Mouse (Mus musculus) kidney, postnatal 14 days (tissue): ENCODE results near the gene Sh3pxd2a.

Source experiments
- DNase-seq: peaks from one replicate; pipeline ENCODE4 v3.0.0; 2022; ENCODE audit warnings: mixed read lengths

Sh3pxd2a gene

DNA sequence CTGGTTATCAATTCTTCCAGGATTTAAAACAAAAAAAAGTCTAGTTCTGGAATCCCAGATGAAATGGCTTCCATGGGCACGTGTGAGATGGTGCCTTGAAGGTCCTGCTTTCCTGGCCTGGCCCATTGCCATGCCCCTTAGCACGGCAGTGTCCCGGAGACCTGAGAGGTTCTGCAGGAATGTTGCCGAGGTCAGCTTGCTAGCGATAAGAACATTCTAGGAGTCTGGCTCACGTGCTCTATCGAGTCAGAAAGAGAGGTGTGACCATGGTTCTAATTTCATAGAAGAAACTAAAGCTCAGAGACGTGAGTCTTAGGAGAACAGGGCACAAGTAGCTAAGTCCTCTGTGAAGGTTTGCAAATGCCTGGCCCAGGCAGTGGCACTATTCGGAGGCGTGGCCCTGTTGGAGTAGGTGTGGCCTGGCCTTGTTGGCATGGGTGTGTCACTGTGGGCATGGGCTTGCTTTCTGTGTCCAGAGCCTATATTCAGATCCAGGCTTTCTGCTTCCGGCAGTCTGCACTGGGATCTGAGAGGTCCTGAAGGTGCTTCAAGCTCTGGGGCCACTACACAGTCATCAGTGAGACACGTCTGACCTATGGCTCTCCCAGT, 96.8 kb downstream of the Sh3pxd2a start:
- no peak for DNase-seq

DNA sequence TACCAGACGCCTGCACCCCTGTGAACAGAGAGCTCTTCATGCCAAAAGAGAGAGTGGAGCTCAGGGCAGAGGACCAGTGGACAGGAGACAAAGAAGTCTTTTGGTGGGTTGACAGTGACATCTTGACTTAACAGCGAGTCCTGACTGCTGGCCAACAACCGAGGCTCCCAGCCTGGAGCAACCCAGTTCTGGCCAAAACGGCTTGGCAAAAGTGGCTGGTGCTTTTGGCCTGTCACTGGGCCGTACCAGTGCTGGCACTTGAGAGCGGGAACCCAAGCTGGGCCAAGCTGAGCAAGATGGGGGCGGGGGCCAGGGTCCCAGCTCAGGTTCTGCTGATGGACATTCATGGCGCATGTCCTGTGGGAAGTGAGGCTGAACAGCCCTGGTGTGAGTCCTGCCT, 97.6 kb downstream of the Sh3pxd2a start:
- DNase-seq = no peak

DNA sequence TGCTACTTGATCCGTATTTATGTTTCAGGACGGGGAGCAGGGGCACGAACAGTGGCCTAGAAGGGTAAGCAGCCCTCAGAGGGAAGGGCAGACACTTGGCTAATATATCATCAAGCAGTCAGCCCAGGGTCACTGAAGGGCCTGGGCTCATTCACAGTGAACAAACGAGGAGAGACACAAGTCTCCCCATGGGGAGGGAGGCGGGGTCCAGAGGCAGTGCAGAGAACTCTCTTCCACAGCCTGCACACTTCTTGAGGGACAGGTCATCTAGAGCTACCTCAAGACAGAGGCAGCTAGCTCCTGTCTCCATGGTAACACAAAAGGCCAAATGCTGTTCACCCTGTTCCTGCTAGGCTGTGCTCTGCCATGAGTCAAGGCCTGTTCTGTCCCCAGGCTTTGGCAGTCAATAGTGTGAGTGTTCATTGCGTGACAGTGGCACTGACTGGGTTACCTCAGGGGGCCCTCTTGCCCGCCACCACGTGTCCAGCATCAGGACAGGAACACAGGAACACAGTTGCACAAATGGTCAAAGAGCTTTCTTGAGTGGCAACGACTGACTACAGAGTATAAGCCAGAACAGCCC, 101.0 kb downstream of the Sh3pxd2a start:
- DNase-seq = no peak

DNA sequence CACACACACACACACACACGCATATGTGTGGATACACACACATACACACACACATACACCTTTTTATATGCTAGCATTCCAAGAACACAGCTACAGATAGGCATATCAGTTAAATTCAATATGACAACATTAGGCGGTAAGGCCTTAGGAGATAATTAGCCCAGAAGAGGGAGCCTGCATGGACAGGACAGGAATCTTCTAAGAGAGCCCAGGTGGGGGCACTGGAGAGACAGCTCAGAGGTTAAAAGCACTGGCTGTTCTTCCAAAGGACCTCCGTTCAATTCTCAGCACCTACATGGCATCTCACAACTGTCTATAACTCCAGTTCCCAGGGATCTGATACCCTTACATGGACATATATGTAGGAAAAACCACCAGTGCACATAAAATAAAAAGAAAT, 103.3 kb downstream of the Sh3pxd2a start:
- DNase-seq = no peak

DNA sequence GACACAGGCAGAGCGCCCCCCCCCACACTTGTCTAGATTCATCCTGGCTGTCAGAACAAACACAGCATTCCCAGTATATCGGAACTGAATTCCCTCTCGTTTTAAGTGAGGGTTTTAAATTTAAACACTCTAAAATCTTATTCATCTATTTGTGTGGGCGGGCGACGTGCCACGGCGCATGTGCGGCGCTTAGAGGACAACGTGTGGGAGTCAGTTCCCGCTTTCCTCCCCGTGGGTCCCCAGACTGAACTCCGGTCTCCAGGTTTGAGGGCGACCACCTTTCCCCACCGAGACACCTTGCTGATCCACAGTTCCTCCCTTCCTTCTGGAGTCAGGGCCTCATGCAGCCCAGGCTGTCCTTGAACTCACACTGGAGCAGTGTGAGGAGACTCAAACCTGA, 104.2 kb downstream of the Sh3pxd2a start:
- DNase-seq = no peak

DNA sequence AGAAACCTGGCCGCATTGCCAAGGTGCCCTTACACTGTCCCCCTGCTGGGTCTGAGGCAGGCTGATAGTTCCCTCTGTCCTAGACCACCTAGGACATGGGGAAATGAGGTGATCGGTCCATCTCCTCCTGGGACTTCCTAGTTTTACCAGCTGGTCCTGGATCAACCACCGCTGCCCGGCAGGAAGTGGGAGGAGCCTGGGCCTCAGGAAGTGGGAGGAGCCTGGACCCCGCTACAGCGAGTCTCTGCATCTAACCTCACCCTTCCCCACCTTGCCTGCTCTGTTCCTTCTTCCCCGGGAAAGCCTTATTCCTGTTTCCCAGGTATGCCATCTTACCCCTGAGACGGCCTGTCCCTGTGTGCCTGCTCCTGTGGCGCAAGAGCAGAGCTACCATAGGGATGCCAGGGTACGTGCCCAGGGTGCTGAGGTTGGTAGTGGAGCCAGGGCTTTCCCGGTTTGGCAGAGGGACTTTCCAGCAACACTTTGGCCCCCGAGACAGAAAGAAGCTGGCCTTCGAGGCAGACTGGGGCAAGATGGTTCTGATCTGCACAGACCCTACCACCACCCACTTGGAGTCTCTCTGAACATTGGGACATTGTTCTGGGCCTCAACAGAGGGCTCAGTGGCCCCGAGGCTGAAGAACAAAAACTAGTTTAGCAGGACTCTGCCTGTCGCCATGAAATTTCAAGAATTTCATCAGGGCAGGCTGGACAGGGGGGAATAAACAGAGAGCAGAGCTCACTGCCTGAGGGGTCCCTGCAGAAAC, 104.9 kb downstream of the Sh3pxd2a start:
- DNase-seq = peak; percentile 36

DNA sequence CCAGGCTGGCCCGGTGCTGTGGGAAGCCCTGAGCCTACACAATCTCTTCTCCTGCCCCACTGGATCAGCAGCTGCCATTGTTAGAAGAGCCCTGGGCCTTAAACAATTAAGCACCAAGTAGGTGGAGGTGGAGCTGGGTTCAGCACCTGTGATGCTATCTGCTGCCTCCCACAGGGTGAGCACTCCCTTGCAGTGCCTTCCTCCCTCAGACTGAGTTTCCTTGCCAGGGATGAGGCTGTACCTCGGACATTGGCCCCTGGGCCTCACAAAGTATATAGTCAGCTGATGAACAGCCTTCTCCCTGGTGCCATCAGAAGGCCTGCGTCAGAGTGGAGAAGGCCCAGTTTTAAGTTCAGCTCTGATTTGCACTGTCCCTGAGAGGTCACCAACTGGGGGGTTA, 106.9 kb downstream of the Sh3pxd2a start:
- no peak for DNase-seq

DNA sequence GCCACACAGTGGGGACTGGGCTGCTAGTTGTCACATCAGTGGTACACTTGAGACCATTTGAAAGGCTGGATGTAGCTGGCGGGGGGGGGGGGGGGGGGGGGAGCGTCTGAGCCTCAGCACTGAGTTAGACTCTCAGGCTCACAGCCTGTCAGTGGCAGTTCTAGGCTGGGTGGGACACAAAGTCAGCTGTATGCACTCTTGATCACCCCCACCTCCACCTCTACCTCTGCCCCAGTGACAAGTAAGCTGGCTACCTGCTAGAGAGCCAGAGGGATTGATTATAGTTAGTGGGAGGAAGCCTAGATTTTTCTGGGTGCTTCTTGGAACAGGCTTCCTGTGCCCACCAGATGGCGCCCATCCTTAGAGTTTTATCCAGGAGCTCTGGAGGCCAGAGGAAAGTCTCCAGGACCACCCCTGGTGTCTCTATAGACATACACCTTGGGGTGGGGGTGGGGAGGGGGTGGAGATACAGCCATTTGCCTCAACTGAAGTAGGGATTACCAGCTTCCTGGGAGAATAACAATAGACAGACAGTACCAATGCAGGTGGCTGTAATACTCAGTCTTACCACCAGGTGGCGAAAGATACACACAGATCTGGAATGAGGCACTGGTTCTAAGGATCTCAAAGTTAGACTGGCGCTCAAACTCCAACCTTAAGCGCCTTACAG, 107.9 kb downstream of the Sh3pxd2a start:
- DNase-seq = peak; percentile 86

DNA sequence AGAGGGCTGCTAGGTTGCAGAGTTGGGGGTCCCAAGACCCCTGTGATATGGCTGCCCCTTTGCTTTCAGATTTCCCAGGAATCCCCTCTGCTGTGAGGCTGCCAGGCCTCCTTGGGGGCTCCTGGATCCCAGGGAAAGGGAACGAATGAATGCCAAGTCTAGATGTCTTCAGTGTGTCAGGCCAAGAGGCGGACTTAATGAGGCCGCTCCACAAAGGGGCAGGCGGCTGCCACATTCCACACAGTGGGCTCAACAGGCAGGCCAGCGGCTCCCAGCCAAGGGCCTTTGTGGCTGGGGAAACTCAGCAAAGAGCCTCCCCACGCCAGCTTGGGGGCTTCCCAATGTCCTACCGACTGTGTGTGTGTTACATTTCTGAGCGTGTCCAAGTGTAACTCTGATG, 109.7 kb downstream of the Sh3pxd2a start:
- DNase-seq = no peak

DNA sequence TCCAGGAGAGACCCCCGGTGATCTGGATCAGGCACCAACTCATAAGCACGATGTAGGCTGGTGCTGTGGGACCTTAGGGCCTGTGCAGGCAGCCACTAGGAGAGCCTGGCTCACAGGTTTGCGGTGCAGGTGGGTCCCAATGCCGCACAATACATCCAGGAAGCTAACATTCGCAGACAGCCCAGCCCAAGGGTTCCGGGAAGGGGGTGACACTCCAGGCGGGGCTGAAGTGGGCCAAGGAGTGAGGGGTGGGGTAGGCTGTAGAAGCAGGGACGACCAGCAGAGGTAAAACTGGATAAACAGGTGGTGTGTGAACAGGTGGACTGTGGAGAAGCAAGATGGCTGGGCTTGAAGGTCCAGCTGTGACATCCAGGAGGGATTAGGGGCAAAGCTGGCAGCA, 115.2 kb downstream of the Sh3pxd2a start:
- no peak for DNase-seq

DNA sequence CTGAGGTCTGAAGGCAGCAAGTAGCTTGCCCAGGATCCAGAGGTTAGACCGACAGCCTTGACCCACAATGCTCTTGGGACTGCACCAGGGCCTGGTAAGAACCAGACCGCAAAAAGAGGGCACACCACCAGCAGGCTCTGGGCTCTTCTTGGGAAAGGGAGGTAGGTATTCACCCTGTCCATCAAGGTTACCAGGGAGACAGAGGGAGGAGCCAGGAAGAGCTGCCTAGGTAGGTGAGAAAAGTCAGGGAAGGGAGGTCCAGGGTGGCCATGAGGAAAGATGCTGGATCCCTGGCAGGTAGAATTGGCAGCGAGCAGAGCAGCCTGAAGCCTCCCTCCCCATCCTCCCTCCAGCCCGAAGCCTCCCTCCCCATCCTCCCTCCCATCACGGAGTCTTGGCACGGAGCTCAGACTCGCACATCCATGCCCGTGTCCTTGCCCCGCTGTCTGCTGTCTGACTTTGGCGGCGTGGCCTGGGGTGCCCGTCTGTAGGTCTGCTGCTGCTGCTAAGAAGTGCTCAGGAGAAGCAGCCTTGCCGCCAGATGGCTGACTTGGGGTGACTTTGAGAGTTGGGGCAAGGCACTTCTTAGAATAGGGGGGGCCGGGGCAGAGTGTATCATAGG, 115.7 kb downstream of the Sh3pxd2a start:
- no peak for DNase-seq

DNA sequence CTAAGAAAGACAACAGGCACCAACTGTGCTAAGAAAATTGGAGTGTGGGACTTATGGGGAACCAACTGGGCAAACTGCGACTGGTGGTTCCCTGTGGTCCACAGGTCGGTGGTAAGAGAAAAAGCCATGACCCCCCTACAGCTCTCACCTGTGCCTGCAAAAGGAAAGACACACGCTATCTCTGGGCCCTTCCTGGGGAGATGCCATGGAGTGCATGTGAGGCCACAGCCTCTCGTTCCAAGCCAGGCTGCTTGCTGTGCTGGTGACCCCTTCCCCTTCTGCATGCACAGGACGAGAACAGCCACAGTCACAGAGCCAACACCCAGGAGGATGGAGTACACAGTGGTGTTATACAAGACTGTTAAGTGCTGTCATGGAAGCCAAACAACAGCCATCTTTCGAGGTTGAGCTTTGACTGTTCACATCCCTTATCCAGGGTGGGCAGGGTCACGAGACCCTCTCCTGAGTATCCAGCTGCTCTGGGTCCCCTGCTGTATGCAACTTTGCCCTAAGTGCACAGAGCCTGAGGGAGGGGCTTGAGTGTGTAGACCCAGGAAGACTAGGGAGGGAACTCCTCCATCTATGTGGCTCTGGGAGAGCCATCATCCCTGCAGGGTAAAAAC, 117.1 kb downstream of the Sh3pxd2a start:
- DNase-seq = no peak

DNA sequence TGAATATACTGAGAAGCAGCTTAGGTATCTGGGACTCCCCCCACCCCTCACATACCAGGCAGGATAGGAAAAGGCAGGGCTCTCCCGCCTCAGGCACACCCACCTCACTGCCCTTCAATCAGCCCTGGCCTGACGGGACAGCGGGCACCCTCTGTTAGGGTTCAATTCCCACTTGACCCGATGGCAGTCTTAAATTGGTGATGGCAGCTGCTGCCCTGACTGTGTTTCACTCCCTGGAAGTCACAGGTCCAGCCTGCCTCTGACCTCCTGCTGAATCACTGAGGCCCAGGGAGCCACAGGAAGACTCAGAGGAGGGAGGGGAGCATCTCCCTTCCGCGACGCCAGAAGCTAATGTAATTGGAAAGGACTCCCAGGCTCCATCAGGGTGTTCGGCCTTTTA, 117.6 kb downstream of the Sh3pxd2a start:
- no peak for DNase-seq

DNA sequence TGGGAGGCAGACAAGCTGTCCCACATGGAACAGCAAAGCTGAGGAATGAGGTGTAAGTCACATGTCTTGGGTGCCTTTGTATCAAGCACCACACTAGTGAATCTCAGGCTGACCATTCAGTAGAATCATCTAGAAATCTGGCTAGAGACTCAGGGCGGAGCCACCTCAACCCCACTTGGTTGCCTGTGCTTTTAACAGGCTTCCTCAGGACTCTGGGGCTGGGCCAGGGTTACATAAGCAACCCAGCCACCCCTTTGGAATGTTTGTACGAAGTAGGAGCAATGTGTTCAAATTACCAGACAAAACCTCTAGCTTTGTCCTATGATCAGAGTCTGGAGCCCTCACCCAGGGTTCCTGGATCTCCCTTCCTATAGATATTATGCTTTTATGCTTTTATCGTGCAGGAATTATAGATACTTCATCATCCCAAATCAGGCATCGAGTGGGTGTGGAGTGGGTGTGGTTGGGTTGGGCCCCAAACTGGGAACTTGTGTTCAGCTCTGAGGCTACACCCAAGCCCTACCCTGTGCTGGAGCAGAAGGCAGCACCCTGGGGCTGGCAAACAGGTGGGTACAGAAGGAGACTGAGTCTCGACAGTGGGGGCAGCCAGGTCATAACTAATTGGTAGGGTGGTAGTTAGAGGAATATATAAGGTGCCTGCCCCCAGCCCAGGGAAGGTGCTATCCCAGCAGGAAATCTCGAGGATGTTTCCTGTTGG, 118.2 kb downstream of the Sh3pxd2a start:
- DNase-seq = no peak

DNA sequence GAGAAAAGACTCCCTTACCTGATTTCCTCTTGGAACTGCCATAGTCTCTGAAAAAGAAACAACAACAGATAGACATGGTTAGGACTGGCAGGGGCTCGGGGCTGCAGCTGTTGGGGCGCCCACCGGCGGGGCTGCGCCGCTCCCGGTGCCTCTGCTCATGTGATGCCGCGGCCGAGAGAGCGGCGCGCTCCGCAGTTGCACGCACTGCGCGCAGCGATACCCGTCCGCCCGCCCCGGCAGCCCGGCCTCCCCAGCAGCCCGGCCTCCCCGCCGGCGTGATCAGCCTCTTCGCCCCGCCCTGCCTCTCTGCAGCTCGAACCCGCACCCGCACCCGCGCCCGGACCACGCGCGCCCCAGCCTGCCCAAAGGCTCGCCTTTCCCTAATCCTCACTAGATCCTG, 120.8 kb downstream of the Sh3pxd2a start:
- DNase-seq = no peak

DNA sequence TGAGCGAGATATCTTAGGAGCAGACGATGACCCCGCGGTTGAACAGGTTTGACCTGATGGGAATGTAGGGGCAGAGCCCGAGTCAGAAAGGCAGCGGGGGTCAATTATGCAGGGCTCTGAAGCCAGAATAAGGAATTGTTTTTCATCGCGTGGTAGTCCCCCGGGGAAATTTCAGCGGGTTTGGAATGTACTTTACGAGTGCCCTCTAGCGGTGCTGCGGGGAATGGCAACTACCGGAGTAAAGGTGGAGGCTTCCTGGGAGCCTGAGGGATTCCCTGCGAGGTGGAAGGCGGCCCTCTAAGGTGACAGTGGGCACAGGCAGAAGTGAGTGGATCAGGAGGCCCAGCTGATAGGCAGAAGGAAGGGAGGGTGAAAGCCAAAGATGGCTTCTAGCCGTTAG, 125.0 kb downstream of the Sh3pxd2a start:
- DNase-seq = peak; percentile 82

DNA sequence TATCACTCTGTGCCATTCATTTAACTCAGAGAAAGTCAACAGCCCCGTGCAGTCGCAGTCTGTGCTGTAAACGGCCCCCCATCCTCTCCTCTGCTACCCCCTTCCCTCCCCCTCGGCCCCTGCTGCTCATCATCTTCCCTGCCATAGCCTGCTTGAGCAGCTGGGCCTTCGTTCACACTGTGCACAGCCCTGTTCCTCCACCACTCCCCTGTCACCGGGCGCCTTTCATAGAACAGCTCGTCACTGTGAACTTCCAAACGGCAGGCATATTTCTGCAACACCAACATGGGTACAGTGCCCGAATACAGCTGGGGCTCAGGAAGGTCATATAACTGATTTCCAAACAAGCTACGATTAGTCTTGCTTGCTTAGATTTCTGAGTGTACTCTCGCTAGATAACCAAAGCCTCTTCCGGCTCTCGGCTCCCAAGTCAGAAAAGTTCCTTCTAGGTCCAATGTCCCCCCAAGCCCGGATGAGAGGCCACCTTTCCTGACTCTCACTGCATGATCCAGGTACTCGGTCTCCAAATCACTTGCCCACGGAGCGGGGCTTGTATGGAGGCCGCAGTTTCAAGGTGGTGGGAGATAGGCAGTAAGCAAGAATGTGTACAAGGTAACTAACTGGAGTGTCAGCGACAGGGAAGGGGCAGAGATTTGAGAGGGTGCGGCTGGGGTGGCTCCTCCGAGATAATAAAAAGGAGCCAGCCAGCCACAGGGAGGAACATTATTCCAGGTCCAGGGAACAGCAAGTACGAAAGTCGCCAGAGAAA, 125.6 kb downstream of the Sh3pxd2a start:
- DNase-seq = no peak

DNA sequence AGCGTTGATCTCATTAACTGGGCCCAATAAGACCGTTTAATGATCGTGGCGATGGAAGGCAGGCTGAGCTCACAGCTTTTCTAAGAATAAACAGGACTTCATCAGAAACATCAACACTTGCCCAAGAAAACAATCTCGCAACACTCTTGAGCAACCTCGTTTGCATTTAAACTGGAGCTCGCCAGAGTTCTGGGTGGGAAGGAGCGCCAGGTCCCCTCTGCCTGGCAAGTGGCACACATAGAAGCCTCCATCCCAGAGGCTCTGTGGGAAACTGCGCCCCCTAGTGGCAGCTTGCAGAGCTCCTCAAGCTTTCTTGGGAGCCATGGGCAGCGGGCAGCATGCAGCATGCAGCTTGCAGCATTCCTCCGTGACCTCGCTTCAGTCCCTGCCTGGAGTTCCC, 126.5 kb downstream of the Sh3pxd2a start:
- DNase-seq = peak; percentile 89

DNA sequence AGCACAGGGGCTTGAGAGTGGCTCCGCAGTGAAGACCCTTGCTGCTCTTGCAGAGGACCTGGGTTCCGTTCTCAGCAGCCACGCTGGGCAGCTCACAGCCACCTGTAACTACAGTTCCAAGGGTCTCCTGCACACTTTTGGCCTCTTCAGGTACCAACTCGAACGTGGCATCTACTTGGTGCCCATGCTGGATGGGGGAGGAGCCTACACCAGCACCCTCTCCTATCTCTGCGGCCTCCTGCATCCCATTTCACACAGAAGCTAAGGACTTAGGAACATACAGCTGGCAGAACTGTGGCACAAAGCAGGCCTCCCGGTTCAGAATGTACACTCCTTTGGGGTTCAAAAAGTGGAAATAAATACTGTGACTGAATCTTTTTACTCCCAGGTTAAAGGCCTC, 127.0 kb downstream of the Sh3pxd2a start:
- DNase-seq = no peak

DNA sequence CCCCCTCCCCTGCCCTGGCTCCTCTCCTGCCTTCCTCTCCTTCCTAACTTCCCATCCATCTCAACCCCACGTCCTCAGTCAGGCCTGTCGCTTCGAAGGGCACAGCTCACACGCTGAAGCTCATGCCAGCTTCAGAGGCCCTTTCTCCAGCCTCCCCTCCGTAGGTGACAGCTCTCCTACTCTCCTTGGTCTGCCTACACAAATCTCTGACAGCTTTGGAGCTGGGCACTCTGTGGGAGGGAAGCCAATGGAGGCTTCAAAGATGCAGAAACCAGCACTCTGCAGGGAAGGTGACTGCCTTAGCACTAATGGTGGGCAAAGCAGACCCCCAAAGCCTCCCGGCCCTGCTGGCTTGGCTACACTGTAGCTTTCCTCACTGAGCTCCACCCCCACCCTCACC, 128.9 kb downstream of the Sh3pxd2a start:
- no peak for DNase-seq

DNA sequence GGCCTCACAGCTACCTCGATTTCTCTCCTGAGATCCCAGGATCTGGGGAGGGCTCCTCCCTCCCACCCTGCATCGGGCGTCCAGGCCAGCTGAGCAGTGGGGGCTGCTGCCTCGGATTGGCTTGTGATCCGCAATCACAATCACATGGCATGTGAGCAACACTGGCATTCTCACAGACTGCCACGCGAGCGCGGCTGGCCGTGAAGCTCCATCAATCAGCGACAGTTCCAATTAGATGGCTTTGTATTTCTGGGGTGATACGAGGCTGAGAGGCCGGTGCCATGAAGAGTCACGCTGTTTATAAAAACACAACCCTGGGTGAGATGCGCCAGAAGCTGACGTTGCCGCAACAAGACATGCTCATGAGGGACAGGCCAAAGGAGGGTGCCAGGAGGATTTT, 129.5 kb downstream of the Sh3pxd2a start:
- no peak for DNase-seq
